Mouse (Mus musculus) midbrain, embryonic 15.5 days (tissue): ENCODE data around the gene Gm26992. TPM values are rescaled to one million over a fixed set of nuclear protein-coding genes. Genes with fewer than 3 reads are reported as not detected.

Source experiments
- ATAC-seq: fragments of 200-750 bp; cut with Nextera tagmentation; replicated peaks from 2 replicates; pipeline ENCODE4 v1.8.0; 2017; ENCODE audit warnings: moderate TSS enrichment
- H3K27ac ChIP-seq: fragments of 300-500 bp; sonication (generic); 2 replicates; pipeline ENCODE4 v1.5.1; 2015; ENCODE audit warnings: mild to moderate bottlenecking, inconsistent platforms
- H3K27me3 ChIP-seq: fragments of 300-500 bp; sonication (generic); replicated peaks from 2 replicates; pipeline ENCODE4 v1.6.1; 2015; ENCODE audit warnings: inconsistent platforms
- H3K36me3 ChIP-seq: fragments of 300-500 bp; sonication (generic); replicated peaks from 2 replicates; pipeline ENCODE4 v1.6.1; 2015; ENCODE audit warnings: inconsistent platforms
- H3K4me1 ChIP-seq: fragments of 300-500 bp; sonication (generic); 2 replicates; pipeline ENCODE4 v1.6.1; 2015; ENCODE audit warnings: inconsistent platforms
- H3K4me2 ChIP-seq: fragments of 300-500 bp; sonication (generic); 2 replicates; pipeline ENCODE4 v1.6.1; 2015; ENCODE audit warnings: inconsistent platforms, mild to moderate bottlenecking, moderate library complexity
- H3K4me3 ChIP-seq: fragments of 300-500 bp; sonication (generic); 2 replicates; pipeline ENCODE4 v1.5.1; 2015; ENCODE audit warnings: mild to moderate bottlenecking, inconsistent platforms
- H3K9ac ChIP-seq: fragments of 300-500 bp; sonication (generic); 2 replicates; pipeline ENCODE4 v1.6.1; 2015; ENCODE audit warnings: mild to moderate bottlenecking, inconsistent platforms
- H3K9me3 ChIP-seq: fragments of 300-500 bp; sonication (generic); 2 replicates; pipeline ENCODE4 v1.6.1; 2016; ENCODE audit warnings: inconsistent platforms
- WGBS: fragments of 180-500 bp; shearing (Covaris S2); methylation state at CpG from one replicate; pipeline ENCODE4 v1.1.7; 2015; ENCODE audit warnings: mixed read lengths; 5-methylcytosine and 5-hydroxymethylcytosine counted together
- polyA plus RNA-seq: library from polyadenylated mRNA; unstranded; fragments of >200 nt; fragmentation: Nextera tagmentation; extraction: Ambion mirVana; gene quantifications from 2 replicates; pipeline ENCODE4 v1.2.1, GENCODE M21; 2015

Gm26992 gene
- polyA plus RNA-seq, 1 experiment from 2014 or later = not detected

DNA sequence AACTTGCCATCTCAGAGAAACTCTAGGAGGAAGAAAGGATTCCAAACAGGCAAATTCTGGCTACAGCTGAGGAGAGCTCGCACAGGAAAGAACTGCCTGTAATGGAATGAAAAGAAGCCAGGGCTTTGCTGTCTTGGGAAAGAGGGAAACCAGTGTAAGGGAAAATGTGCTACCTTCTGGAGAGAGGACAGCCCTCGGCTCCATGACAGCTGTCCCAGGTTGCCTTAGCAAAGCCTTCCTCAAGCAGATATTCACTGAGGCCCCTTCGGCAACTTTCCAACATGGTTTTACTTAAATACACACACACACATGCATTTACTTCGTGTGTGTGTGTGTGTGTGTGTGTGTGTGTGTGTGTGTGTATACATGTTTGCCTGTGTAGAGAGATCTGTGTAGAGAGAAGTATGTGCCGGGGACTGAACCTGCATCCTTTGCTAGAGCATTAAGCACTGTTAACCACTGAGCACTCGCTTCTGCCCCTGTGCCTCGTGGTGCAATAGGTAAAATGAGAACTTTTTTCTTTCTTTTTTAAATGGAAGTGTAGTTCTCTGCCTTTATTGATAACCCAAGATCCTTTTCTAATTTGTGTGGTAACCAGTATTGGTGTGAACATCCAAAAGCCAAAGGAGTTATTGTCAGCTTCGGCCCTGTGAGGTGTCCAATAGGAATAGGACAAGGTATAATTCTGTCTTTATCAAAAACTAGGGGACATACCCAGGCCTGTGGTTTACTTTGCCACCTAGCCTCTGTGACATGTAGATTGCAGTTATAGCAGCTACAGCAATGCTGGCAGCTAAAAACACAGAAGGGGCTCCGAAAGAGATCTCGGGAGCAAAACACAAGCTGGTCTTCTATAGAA lies 70.8 kb downstream of the Gm26992 start:
- Histone ChIP-seq H3K27ac (peak overlapping the region; percentile 95), H3K4me3 (peak overlapping the region; percentile 59), H3K9me3 (no peaks in the 10 kb centered on the region), H3K36me3 (no peaks in the 10 kb centered on the region), H3K9ac (peak overlapping the region; percentile 72), H3K4me2 (peak overlapping the region; percentile 45), H3K27me3 (no peaks in the 10 kb centered on the region), H3K4me1 (peaks cover 18% of the 10 kb centered on the region)
- ATAC-seq = peak; percentile 57
- WGBS = 34% methylated on average over 10 of the region's 10 CpGs

DNA sequence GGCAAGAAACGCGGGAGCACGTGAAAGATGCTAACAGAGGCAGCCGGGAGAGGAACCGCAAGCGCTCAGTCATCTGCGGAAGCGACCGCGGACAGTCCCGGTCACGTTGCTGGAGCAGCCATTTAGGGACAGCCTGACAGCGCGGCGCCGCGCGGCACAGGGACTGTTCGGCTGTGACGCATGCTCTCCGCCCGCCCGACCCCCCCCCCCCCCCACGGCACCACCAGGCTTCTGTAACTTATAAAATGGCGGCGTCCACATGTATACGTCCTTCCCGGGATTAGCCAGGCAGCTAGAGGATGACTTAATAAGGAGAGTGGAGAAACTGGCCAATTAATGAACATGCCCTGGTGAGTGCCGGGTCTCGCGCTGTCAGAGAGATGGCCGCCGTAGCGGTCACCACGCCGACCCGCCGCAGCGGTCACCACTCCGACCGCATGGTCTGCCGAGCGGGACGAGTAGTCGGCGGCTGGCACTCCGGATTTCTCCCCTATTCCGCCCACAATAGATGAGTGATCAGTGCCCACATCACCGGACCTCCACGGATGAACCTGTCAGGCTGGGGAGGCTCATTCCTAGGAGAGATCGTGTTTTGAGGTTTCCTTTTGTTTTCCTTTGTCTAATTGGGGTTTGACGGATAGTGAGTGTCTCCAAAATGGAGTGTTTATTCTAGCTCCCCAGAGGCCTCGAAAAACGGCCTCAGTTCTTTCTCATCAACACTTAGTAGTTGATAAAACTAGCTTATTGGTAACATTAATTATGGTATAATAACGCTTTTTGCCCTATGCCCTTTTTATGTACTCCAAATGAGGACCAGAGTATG lies 71.8 kb downstream of the Gm26992 start:
- H3K9me3 ChIP-seq = no peaks in the 10 kb centered on the region
- H3K9ac ChIP-seq = peak overlapping the region; percentile 72
- no peaks in the 10 kb centered on the region for H3K36me3 ChIP-seq
- peak overlapping the region; percentile 45 for H3K4me2 ChIP-seq
- H3K4me1 ChIP-seq = peaks cover 18% of the 10 kb centered on the region
- H3K27me3 ChIP-seq = no peaks in the 10 kb centered on the region
- peak overlapping the region; percentile 95 for H3K27ac ChIP-seq
- H3K4me3 ChIP-seq = peak overlapping the region; percentile 59
- WGBS = under 1% methylated on average over 42 of the region's 55 CpGs
- ATAC-seq = peak; percentile 98

DNA sequence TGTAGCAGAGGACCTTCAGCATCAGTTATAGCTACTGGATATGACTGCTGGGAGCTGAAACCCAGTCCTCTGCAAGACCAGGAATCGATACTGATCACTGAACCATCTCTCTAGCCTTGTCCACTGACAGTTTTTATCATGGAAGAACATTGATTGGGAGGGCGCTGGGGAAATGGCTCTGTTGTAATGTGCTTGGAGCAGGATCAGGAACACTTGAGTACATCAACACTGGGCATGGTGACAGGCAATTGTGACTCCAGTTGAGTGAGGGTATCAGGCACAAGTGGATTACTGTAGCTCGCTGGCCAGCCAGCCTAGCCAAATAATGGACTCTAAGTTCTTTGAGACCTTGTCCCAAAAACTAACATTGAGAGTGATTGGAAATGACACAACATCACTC lies 77.6 kb downstream of the Gm26992 start:
- H3K27me3 ChIP-seq = no peaks in the 10 kb centered on the region
- H3K4me1 ChIP-seq = peaks cover 12% of the 10 kb centered on the region
- peaks cover 9% of the 10 kb centered on the region; the same call in 1 of the 2 replicates for H3K36me3 ChIP-seq
- H3K4me3 ChIP-seq = no peak overlapping the region
- H3K4me2 ChIP-seq = no peak overlapping the region
- no peak overlapping the region for H3K27ac ChIP-seq
- no peak overlapping the region for H3K9ac ChIP-seq
- ATAC-seq = no peak
- no peaks in the 10 kb centered on the region for H3K9me3 ChIP-seq
- 89% methylated on average over 3 of the region's 3 CpGs for WGBS

DNA sequence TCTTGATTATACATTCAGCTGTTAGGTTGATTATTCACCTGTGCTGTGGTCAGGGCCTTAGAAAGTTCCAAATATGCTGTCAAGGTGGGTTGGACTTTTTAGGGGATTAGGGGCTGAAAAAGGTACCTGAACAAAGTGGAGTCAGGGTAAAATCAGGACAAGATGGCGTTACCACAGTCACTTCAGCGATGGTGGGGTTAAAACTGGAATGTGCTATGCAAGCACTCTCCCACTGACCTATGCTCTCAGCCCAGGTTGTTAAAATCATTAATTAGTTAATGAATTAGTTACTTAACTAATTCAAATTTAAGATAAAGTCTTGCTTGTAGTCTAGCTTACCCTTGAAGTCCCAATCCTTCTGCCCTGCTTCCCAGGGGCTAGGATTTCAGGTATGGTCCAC lies 78.3 kb downstream of the Gm26992 start:
- 97% methylated on average over 2 of the region's 2 CpGs for WGBS
- H3K4me1 ChIP-seq = peaks cover 6% of the 10 kb centered on the region
- H3K27ac ChIP-seq = no peak overlapping the region
- H3K9ac ChIP-seq = no peak overlapping the region
- peaks cover 9% of the 10 kb centered on the region; the same call in 1 of the 2 replicates for H3K36me3 ChIP-seq
- no peak overlapping the region for H3K4me3 ChIP-seq
- no peaks in the 10 kb centered on the region for H3K27me3 ChIP-seq
- no peaks in the 10 kb centered on the region for H3K9me3 ChIP-seq
- ATAC-seq = no peak
- H3K4me2 ChIP-seq = no peak overlapping the region

DNA sequence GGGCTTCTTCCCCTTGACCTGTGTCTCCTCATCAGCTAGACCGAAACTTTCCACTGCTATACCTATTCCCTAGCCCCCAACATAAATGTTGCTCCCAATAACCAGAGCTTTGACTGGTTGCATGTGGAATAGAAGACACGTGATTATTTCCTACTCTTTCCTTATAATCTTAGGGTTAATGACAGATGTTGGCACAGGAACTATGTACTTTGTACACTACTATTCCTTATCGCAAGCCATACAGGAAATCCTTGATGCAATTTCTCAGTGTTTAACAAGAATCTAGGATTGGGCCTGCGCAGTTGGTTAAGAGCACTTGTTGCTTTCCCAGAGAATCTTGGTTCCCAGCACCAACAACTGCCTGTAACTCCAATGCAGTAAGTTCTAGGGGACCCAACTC lies 86.4 kb downstream of the Gm26992 start:
- no peak for ATAC-seq
- Histone ChIP-seq H3K4me3 (no peak overlapping the region), H3K9me3 (no peaks in the 10 kb centered on the region), H3K27ac (no peak overlapping the region), H3K4me1 (no peaks in the 10 kb centered on the region), H3K9ac (no peak overlapping the region), H3K36me3 (no peaks in the 10 kb centered on the region; the same call in 1 of the 2 replicates), H3K4me2 (no peak overlapping the region), H3K27me3 (no peaks in the 10 kb centered on the region)
- WGBS = 97% methylated on average over 4 of the region's 4 CpGs

DNA sequence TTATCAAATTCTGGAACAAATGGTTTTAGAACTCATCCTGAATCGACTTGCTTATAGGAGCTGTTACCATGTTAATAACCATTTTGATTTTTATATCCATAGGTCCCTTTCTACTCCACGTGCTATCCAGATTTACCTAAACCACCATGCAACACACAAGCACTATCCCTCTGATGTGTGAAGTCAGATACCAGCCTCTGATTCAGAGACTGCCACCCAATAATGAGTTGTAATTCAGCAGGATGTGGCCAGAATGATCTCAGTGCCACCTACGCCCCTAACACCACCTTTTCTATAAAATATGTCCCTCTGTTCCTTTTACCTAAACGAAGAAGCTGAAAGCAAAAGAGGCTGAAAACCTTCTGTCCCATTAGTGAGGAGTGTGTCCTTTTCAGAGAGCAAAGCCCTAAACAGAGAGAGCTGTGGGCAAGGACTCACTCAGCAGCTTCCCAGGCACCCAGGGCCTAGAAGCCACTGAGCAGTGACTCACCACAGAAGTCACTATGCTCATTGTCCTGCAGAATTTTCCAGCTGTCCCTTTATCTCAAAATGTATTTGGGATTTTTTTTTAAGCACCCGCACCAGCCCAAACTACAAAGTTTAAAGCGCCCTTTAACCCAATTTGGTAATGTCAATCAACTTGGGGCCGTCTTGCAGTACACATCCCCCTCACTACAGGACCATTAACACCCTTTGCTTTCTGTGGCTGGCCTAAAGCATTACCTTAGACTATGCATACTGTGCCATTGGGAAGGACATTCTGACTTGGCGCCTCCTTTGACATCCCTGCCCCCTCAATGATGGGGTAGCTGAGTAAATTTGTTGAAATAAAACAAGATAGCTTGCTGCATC lies 87.6 kb downstream of the Gm26992 start:
- no peak overlapping the region for H3K9ac ChIP-seq
- H3K27me3 ChIP-seq = no peaks in the 10 kb centered on the region
- H3K27ac ChIP-seq = no peak overlapping the region
- no peak for ATAC-seq
- H3K4me2 ChIP-seq = no peak overlapping the region
- no peaks in the 10 kb centered on the region for H3K4me1 ChIP-seq
- WGBS = 82% methylated on average over 8 of the region's 8 CpGs
- H3K36me3 ChIP-seq = no peaks in the 10 kb centered on the region
- H3K9me3 ChIP-seq = no peaks in the 10 kb centered on the region
- no peak overlapping the region for H3K4me3 ChIP-seq

DNA sequence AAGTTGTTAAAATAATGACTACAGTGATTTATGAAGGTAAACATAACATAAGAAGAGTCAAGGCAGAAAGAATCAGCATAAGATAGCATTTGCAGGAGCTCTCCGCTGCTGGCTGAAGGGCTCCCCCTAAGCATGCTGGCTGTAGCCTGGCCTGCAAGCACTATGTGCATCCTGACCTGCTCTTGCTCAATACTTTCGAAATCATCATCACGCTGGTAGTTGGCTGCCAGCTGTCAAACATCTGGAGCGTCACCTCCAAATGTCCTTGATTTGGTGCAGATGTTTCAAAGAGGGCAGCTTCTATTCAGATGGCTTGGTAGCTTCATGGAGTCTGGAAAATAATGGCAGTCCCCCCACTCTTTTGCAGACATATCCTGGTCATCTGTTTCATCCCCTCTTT lies 93.0 kb downstream of the Gm26992 start:
- no peak for ATAC-seq
- 68% methylated on average over 4 of the region's 4 CpGs for WGBS
- no peaks in the 10 kb centered on the region for H3K36me3 ChIP-seq
- no peak overlapping the region for H3K9ac ChIP-seq
- no peak overlapping the region for H3K4me3 ChIP-seq
- no peaks in the 10 kb centered on the region for H3K4me1 ChIP-seq
- H3K9me3 ChIP-seq = no peaks in the 10 kb centered on the region
- no peak overlapping the region for H3K27ac ChIP-seq
- no peak overlapping the region for H3K4me2 ChIP-seq
- H3K27me3 ChIP-seq = no peaks in the 10 kb centered on the region

DNA sequence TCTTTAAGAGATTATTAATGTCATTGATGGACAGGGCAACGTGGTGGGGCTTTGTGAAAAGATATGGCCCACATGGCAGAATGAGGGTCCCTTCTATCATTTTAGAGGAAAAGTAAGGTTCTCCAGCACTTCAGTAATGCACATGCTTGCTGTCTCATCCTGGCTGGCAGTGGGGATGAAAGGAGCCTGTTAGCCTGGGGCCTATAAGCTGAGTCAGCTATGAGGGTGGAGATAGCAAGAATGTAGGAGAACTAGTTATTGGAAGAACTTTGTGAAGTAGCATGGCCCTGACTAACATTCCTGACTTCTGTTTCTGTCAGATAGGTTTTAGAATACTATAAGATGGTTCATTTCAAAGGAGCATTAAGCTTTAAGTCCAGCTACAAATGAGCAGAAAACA lies 93.5 kb downstream of the Gm26992 start:
- no peak overlapping the region for H3K9ac ChIP-seq
- no peaks in the 10 kb centered on the region for H3K27me3 ChIP-seq
- no peak for ATAC-seq
- no peaks in the 10 kb centered on the region for H3K36me3 ChIP-seq
- H3K4me1 ChIP-seq = no peaks in the 10 kb centered on the region
- WGBS = 84% methylated on average over 1 of the region's 1 CpGs
- no peaks in the 10 kb centered on the region for H3K9me3 ChIP-seq
- H3K4me3 ChIP-seq = no peak overlapping the region
- no peak overlapping the region for H3K27ac ChIP-seq
- no peak overlapping the region for H3K4me2 ChIP-seq

DNA sequence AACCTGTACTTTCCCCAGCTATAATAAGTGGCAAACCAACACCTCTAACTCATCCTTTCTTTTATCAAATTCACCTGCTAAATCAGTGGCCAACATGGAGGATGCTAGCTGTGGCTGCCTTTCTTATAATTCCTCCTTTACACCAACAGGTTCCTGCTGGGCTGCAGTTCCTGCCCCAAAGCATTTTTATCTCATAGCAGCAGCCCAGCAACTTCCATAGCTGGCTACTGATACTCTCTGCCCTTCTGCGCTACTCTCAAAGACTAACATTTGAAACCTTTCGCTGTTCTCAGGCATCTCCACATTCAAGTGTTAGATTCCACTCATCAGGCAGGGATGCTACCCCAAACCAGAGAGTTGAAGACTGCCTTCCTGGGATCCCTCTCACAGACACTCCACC lies 97.0 kb downstream of the Gm26992 start:
- Histone ChIP-seq H3K27me3 (no peaks in the 10 kb centered on the region), H3K4me3 (no peak overlapping the region), H3K4me1 (no peaks in the 10 kb centered on the region), H3K9me3 (no peaks in the 10 kb centered on the region), H3K4me2 (no peak overlapping the region), H3K9ac (no peak overlapping the region), H3K36me3 (no peaks in the 10 kb centered on the region), H3K27ac (no peak overlapping the region)
- ATAC-seq = no peak
- 93% methylated on average over 2 of the region's 2 CpGs for WGBS

DNA sequence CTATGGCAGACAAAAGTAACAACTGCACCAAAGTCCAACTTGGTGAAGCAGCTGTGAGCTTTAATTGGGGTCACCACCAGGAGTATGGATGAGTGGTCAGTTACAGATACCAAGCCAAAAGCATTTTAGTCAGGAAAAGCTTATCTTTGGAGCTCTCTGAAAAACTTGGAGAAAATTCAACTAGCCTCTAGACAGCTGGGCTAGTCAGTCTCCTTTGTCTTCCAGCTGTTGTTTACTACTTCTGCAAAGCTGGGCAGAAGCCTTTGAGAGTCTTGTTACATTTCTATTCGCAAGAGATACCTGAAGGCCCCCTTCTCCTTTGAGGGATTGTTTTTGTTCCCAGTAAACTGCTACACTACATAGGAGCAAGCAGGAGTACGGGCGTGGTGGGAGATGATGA lies 97.7 kb downstream of the Gm26992 start:
- Histone ChIP-seq H3K4me1 (no peaks in the 10 kb centered on the region), H3K4me3 (no peak overlapping the region), H3K4me2 (no peak overlapping the region), H3K27me3 (no peaks in the 10 kb centered on the region), H3K27ac (no peak overlapping the region), H3K9ac (no peak overlapping the region), H3K36me3 (no peaks in the 10 kb centered on the region), H3K9me3 (no peaks in the 10 kb centered on the region)
- WGBS = 90% methylated on average over 3 of the region's 3 CpGs
- ATAC-seq = no peak

DNA sequence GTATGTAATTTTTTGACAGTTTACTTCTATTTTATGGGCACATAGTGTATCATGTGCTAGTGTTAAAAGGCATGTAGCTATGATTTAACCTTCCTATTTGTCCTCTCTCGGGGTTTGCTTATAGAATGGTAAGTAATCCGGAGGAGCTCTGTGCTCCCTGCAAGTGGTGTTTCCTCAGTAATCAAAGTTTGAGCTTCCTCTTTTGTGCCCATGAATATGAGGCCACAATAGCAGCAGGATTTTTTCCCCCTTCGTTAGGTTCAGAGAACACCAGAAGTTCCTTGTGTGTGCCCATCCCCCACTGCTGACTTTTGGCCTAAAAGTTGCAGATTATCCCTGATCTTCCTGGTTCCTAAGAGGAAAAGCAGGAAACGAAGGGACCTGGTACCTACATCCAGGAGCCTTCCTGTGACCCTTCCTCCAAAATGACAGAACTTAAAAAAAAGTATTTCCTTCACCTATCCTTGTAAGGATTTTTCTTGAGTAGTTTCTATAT lies 99.5 kb downstream of the Gm26992 start:
- WGBS = 62% methylated on average over 4 of the region's 4 CpGs

DNA sequence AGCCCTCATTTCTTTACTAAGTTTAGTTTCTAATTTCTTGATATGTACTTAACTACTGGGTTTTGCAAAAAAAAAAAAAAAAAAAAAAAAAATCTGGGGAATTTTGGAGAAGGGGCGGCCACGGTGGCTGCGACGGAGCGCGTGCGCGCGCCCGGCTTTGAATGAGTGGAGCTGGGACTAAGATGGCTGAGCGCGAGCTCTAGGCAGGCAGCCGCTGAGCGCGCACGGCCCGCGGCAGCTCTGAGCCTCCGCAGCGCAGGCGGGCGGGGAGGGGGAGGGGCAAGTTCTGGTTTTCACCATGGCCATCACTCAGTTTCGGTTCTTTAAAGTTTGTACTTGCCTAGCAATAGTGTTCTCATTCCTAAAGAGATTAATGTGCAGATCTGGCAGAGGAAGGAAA lies 107.4 kb downstream of the Gm26992 start:
- Histone ChIP-seq H3K4me3 (peak overlapping the region; percentile 18), H3K9me3 (no peaks in the 10 kb centered on the region), H3K27me3 (no peaks in the 10 kb centered on the region), H3K9ac (no peak overlapping the region), H3K36me3 (no peaks in the 10 kb centered on the region), H3K27ac (no peak overlapping the region), H3K4me2 (peak overlapping the region; percentile 48), H3K4me1 (peaks cover 9% of the 10 kb centered on the region)
- WGBS = 2% methylated on average over 23 of the region's 23 CpGs
- ATAC-seq = peak; percentile 77

More for the DNA sequence above, 99.5 kb downstream of the Gm26992 start:
- H3K4me3 ChIP-seq = no peak overlapping the region
- no peaks in the 10 kb centered on the region for H3K4me1 ChIP-seq
- ATAC-seq = no peak
- no peak overlapping the region for H3K4me2 ChIP-seq
- no peaks in the 10 kb centered on the region for H3K36me3 ChIP-seq
- H3K9me3 ChIP-seq = no peaks in the 10 kb centered on the region
- no peaks in the 10 kb centered on the region for H3K27me3 ChIP-seq
- no peak overlapping the region for H3K27ac ChIP-seq
- H3K9ac ChIP-seq = no peak overlapping the region
